Mouse (Mus musculus) layer of hippocampus, adult 2 months (tissue): ENCODE measurements at regions not wholly inside any gene's neighbourhood (a gene's known extent, or its start where the extent isn't known, plus 50 kb on each side); places are given as distances from the start of the nearest gene placed in this dataset.

Experiments
- DNase-seq, 2 experiments: peaks; one replicate each; pipeline ENCODE4 v3.0.0; 2022; ENCODE audit warnings: low spot score in 2 of 2
- H3K27ac ChIP-seq: fragments of 200-600 bp; 2 replicates; pipeline ENCODE4 v1.8.1; 2022
- H3K4me3 ChIP-seq: fragments of 200-600 bp; 2 replicates; pipeline ENCODE4 v1.8.1; 2022; ENCODE audit warnings: mild to moderate bottlenecking
- CTCF ChIP-seq: fragments of 200-600 bp; conservative IDR thresholded peaks from 2 replicates; pipeline ENCODE4 v1.8.1; 2022; ENCODE audit warnings: antibody characterized with exemption, mild to moderate bottlenecking, moderate library complexity

- Histone ChIP-seq H3K4me3 (no peak overlapping the region), H3K27ac (no peak overlapping the region)
- TF ChIP-seq CTCF = no peak
- no peak for DNase-seq
Measured at GRCm38 (mm10) chr16:30869136-30869909, 211.9 kb downstream of the Xxylt1 start.

DNA sequence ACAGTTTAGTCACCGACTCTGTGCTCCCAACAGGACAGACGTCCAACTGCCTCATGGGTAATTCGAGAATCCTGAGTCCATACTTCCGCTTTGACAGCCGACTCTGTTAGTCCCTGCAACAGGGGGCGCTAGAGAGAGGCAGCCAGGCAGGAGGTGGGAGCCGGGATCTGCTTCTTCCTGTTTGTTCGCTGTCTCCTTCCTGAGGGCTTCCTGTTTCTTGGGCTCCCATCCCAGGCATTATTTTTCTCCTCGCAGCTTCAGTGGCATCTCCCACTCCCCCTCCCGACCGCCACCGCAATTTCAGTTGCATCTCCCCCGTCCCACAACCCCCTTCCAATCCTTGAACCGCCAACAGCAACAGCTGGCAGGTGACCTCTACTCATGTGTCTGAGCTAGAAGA lies 211.1 kb downstream of the Xxylt1 start:
- H3K4me3 ChIP-seq = no peak overlapping the region
- peak; percentile 68 for TF ChIP-seq CTCF
- no peak overlapping the region for H3K27ac ChIP-seq
- no peak for DNase-seq

- Histone ChIP-seq H3K27ac (no peak overlapping the region), H3K4me3 (no peak overlapping the region)
- DNase-seq = no peak
- TF ChIP-seq CTCF = no peak
Measured at GRCm38 (mm10) chr16:30870676-30871075, 210.6 kb downstream of the Xxylt1 start.

DNA sequence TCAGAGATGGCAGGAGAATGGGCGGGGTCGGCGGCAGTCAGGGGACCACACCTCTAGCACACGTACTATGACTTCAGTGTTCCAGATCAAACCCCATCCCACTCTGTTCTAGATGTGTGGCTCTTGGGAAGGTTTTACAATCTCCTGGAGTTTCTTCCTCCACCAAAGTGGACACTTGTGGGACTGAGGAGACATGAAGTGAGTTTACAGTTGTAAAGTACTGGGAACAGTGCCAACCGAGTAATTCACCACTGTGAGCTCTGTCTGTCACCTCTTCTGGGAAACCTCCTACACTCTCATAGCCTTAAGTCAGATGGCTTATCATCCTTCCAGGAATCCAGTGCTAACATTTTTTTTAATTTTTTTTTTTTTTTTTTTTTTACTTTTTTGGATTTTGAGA lies 209.1 kb downstream of the Xxylt1 start:
- no peak overlapping the region for H3K27ac ChIP-seq
- DNase-seq = no peak
- TF ChIP-seq CTCF = no peak
- H3K4me3 ChIP-seq = no peak overlapping the region

GRCm38 (mm10) chr16:30873493-30874211 lies 207.6 kb downstream of the Xxylt1 start:
- H3K27ac ChIP-seq = no peak overlapping the region
- TF ChIP-seq CTCF = no peak

DNA sequence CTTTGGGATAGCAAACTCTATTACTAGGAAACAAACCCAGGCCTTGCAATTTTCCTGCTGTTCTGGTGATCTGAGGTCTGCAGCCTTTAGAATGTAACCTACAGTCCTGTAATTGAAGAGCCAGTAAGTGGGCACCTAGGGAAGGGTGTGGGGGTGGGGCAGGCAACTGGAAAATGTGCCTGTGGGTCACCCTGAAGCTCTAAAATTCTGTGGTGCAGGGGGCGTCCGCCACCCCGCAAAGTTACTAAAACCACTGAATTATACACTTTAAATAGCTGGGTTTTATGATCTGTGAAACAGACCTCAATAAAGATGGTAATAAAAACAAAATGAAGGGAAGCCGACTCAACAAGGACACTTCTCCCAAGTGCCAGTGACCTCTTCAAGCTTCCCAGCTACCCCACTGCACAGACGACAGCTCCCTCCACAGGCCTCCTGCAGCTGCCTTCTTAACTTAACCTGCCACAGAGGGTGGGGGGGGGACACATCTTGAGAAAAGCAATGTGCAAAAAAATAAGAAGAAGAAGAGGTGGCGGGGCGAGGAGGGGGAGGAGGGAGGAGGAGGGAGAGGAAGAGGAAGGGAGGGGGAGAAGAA lies 205.9 kb downstream of the Xxylt1 start:
- TF ChIP-seq CTCF = no peak
- no peak for DNase-seq
- Histone ChIP-seq H3K4me3 (no peak overlapping the region), H3K27ac (no peak overlapping the region)

More at GRCm38 (mm10) chr16:30873493-30874211, 207.6 kb downstream of the Xxylt1 start:
- no peak for DNase-seq
- no peak overlapping the region; the same call in 1 of the 2 replicates for H3K4me3 ChIP-seq

DNA sequence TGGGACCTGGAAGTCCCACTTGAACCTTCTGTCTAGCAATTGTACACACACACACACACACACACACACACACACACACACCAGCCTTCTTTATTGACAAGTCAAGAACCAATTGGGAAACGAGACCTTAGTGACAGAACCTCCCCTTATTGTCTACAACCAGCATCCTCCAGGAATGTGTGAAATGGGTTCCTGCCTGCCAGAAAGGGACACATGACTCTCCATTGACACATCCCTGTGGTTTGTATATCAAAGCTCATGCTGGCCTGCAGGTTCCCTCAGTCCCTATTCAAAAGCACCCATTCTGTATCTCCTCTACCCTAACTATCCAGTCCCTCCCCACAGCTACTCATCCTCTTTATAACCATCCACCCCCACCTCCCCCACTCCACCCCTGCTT lies 202.4 kb downstream of the Xxylt1 start:
- H3K27ac ChIP-seq = no peak overlapping the region
- DNase-seq = no peak
- no peak overlapping the region for H3K4me3 ChIP-seq
- no peak for TF ChIP-seq CTCF

GRCm38 (mm10) chr16:30879878-30880277 lies 201.4 kb downstream of the Xxylt1 start:
- no peak for TF ChIP-seq CTCF
- H3K4me3 ChIP-seq = no peak overlapping the region
- no peak overlapping the region for H3K27ac ChIP-seq
- DNase-seq = no peak

GRCm38 (mm10) chr16:30880682-30881081 lies 200.6 kb downstream of the Xxylt1 start:
- no peak for DNase-seq
- TF ChIP-seq CTCF = no peak
- Histone ChIP-seq H3K27ac (no peak overlapping the region), H3K4me3 (no peak overlapping the region)

DNA sequence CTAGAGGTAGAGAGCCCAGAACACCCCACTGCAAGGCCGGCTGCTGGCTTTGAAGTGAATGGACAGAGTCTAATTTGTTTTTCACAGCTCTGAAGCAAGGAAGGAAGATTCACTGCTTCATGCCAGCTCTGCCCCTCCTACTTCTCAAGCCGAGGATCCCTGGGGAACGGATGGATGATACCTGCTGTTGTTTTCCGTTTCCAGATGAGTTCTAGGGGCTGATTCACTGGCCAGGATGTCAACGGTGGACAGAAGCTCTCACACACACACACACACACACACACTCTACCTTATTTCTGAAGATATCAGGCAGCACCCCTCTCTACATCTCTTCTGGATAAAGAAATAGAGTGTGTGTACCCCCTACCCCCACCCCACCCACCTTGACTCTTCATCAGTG lies 200.0 kb downstream of the Xxylt1 start:
- DNase-seq = no peak
- Histone ChIP-seq H3K27ac (no peak overlapping the region), H3K4me3 (no peak overlapping the region)
- TF ChIP-seq CTCF = no peak

DNA sequence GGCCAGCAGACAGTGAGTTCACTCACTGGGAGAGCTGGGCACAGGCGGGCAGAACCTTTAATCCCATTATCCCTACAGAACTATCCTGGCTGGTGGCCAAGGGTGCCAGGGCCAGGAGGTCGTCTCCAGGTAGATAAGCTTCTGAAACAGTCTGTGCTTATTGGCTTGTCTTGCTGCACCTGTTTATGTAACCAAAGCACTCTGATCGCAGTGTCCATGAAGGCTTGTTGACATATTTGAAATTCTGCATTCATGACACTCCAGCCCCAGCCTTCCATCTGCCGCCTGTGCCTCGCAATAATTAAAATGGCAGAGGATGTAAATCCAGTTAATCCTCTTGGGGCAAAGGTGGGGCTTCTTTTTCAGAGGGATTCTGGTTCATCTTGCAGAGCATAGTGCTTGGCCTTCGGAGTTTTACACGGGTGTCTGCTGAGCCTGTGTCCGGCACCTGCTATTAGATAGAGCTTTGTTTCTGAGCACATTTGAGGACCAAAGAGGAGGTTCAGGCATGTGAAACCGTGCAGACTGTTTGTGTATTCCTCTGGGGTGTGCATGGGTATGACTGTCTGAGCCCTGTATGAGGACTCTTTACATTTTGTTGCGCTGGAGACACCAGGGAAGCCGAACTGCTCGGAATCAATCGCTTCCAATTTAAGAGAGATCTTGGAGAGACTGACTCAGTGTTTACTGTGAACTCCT lies 197.6 kb downstream of the Xxylt1 start:
- TF ChIP-seq CTCF = no peak
- H3K4me3 ChIP-seq = no peak overlapping the region
- DNase-seq = no peak
- no peak overlapping the region for H3K27ac ChIP-seq

GRCm38 (mm10) chr16:30884189-30884551 lies 197.1 kb downstream of the Xxylt1 start:
- Histone ChIP-seq H3K4me3 (no peak overlapping the region), H3K27ac (no peak overlapping the region)
- no peak for DNase-seq
- TF ChIP-seq CTCF = no peak

- no peak for TF ChIP-seq CTCF
- H3K27ac ChIP-seq = no peak overlapping the region
- DNase-seq = no peak
- H3K4me3 ChIP-seq = no peak overlapping the region
Measured at GRCm38 (mm10) chr16:30886982-30887381, 194.2 kb downstream of the Xxylt1 start.
